Mouse (Mus musculus) ES-E14 (cell line): ENCODE data around the gene Rpl15.

Experiments used
- CHD2 ChIP-seq: IDR thresholded peaks from 2 replicates; pipeline ENCODE4 v1.6.1; 2014; ENCODE audit warnings: mild to moderate bottlenecking, low read depth, low read length, inconsistent platforms
- HCFC1 ChIP-seq: IDR thresholded peaks from 2 replicates; pipeline ENCODE4 v1.6.1; 2012; ENCODE audit warnings: low read length, inconsistent platforms, borderline replicate concordance; ENCODE audit not compliant: insufficient read depth
- ZC3H11A ChIP-seq: IDR thresholded peaks from 2 replicates; pipeline ENCODE4 v1.6.1; 2012; ENCODE audit warnings: low read depth, mild to moderate bottlenecking, inconsistent platforms, low read length, borderline replicate concordance
- ZNF384 ChIP-seq: IDR thresholded peaks from 2 replicates; pipeline ENCODE4 v1.6.1; 2012; ENCODE audit warnings: low read depth, low read length, inconsistent platforms

GRCm38 (mm10) chr14:18233076-18233475 lies 38.1 kb downstream of the Rpl15 start:
- TF ChIP-seq HCFC1 = no peak
- TF ChIP-seq CHD2 = no peak
- no peak for TF ChIP-seq ZC3H11A
- TF ChIP-seq ZNF384 = no peak
